Mouse (Mus musculus) liver, postnatal 0 days (tissue): ENCODE measurements at regions not wholly inside any gene's neighbourhood (a gene's known extent, or its start where the extent isn't known, plus 50 kb on each side); places are given as distances from the start of the nearest gene placed in this dataset.

Experiments
- CTCF ChIP-seq: sonication (generic); IDR thresholded peaks from 2 replicates; pipeline ENCODE4 v1.5.1; 2016; ENCODE audit warnings: antibody characterized with exemption, low read depth
- EP300 ChIP-seq: IDR thresholded peaks from 2 replicates; pipeline ENCODE4 v1.6.1; 2016; ENCODE audit warnings: antibody characterized with exemption, low read depth, mild to moderate bottlenecking

- TF ChIP-seq CTCF (no peak), EP300 (no peak)
These were observed 418.0 kb upstream of the Gm6657 start for GRCm38 (mm10) chr12:77776011-77776546.
